Mouse (Mus musculus) ES-Bruce4 (cell line): ENCODE results near the gene Limd1. TPM values are rescaled to one million over a fixed set of nuclear protein-coding genes. Genes with fewer than 3 reads are reported as not detected.

Experiments used
- H3K27ac ChIP-seq: 2 replicates; pipeline ENCODE4 v1.5.1; 2012; ENCODE audit warnings: low read length, inconsistent platforms; ENCODE audit not compliant: insufficient read depth
- H3K27me3 ChIP-seq: 2 replicates; pipeline ENCODE4 v1.6.1; 2012; ENCODE audit warnings: mild to moderate bottlenecking, low read length, inconsistent platforms; ENCODE audit not compliant: control insufficient read depth, poor library complexity, insufficient read depth, severe bottlenecking
- H3K36me3 ChIP-seq: 2 replicates; pipeline ENCODE4 v1.6.1; 2012; ENCODE audit warnings: inconsistent platforms, mild to moderate bottlenecking, low read length, moderate library complexity; ENCODE audit not compliant: control insufficient read depth, poor library complexity, insufficient read depth, severe bottlenecking
- H3K4me1 ChIP-seq: one replicate; pipeline ENCODE4 v1.8.1; 2011; ENCODE audit warnings: low read length; ENCODE audit not compliant: control insufficient read depth, insufficient read depth
- H3K4me3 ChIP-seq: 2 replicates; pipeline ENCODE4 v1.5.1; 2011; ENCODE audit warnings: low read depth, mild to moderate bottlenecking, low read length
- H3K9ac ChIP-seq: 2 replicates; pipeline ENCODE4 v1.6.1; 2012; ENCODE audit warnings: low read depth, mild to moderate bottlenecking, inconsistent platforms; ENCODE audit not compliant: poor library complexity, severe bottlenecking
- H3K9me3 ChIP-seq: replicated peaks from 2 replicates; pipeline ENCODE4 v1.6.1; 2012; ENCODE audit warnings: mild to moderate bottlenecking, low read length, inconsistent platforms; ENCODE audit not compliant: control insufficient read depth, poor library complexity, insufficient read depth, severe bottlenecking
- CTCF ChIP-seq: IDR thresholded peaks from one replicate; pipeline ENCODE4 v1.8.1; 2011; ENCODE audit warnings: low read depth, low read length
- EP300 ChIP-seq: IDR thresholded peaks from 2 replicates; pipeline ENCODE4 v1.6.1; 2011; ENCODE audit warnings: low read depth, low read length; ENCODE audit not compliant: insufficient read depth
- POLR2A ChIP-seq: IDR thresholded peaks from one replicate; pipeline ENCODE4 v1.8.1; 2011; ENCODE audit warnings: low read length; ENCODE audit not compliant: insufficient read depth
- polyA plus RNA-seq: library from polyadenylated mRNA; stranded (reverse); fragments of >200 nt; gene quantifications from 2 replicates; pipeline ENCODE4 v1.2.4, GENCODE M21; 2011; ENCODE audit warnings: low read depth; ENCODE audit not compliant: missing spikeins, insufficient read depth, insufficient read length

Limd1 gene
- polyA plus RNA-seq, 1 experiment = 23.3 TPM

DNA sequence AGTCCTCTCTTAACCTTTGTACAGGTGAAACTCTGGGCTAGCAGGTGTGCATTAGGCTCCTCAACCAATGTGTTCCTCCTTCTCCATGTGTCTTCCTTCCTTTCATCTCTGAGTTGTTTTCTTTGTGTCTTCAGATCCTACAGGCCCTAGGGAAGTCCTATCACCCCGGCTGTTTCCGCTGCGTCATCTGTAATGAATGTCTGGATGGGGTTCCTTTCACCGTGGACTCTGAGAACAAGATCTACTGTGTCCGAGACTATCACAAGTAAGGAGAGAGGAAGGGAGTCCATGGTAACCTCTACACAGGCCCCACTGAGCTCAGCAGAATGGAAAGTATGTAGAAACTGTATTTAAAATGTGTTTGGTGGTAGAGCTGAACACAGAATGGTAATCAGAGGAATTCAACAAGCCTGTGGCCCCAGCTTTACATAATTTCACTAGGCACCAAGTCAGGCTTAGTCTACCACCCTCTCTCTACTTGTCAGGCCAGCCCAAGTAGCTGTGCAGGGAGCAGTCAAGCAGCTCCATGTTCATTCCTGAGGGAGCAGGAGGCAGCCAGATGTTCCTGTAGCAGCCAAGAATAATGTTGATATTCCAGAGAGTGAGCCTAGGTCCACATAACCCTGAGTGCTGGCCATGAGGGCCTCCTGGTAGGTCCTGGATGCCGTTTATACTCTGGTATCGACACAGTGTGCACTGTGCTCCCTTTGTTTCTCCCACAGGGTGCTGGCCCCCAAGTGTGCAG, 38.3 kb downstream of the Limd1 start:
- no peaks in the 10 kb centered on the region for H3K27me3 ChIP-seq
- no peak for TF ChIP-seq POLR2A
- TF ChIP-seq EP300 = no peak
- TF ChIP-seq CTCF = no peak
- H3K36me3 ChIP-seq = peaks cover 3% of the 10 kb centered on the region

GRCm38 (mm10) chr9:123518969-123519894, 40.7 kb downstream of the Limd1 start:
- no peaks in the 10 kb centered on the region for H3K4me1 ChIP-seq
- no peak overlapping the region for H3K4me3 ChIP-seq
- no peaks in the 10 kb centered on the region for H3K9me3 ChIP-seq
- peaks cover 3% of the 10 kb centered on the region for H3K36me3 ChIP-seq
- TF ChIP-seq EP300 (no peak), CTCF (no peak), POLR2A (no peak)
- H3K9ac ChIP-seq = no peak overlapping the region
- no peak overlapping the region for H3K27ac ChIP-seq
- H3K27me3 ChIP-seq = no peaks in the 10 kb centered on the region

More for the DNA sequence above, 38.3 kb downstream of the Limd1 start:
- no peaks in the 10 kb centered on the region for H3K4me1 ChIP-seq
- H3K4me3 ChIP-seq = no peak overlapping the region
- no peaks in the 10 kb centered on the region for H3K9me3 ChIP-seq
- H3K9ac ChIP-seq = no peak overlapping the region
- H3K27ac ChIP-seq = no peak overlapping the region

DNA sequence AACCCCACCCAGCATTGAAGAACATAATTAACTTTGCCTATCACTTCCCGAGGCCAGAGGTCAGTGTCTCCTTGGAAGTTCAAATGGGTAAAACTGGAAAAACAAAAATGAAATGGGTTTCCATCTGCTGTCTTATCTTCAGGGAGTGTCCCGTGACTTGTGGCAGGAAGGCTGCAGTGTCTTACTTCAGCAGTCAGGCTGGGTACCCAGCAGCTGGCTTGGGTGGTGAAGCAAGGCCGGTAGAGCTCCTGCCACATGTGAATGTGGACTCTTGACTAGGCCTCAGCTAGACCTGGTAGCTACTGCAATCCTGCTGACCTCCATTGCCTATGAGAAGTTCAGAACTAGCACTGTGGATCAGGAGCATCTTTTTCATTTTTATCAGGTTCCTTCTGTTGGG, 42.2 kb downstream of the Limd1 start:
- Histone ChIP-seq H3K4me3 (no peak overlapping the region), H3K9me3 (no peaks in the 10 kb centered on the region), H3K36me3 (peaks cover 3% of the 10 kb centered on the region), H3K27ac (no peak overlapping the region), H3K9ac (no peak overlapping the region), H3K27me3 (no peaks in the 10 kb centered on the region), H3K4me1 (no peaks in the 10 kb centered on the region)
- TF ChIP-seq CTCF = no peak
- no peak for TF ChIP-seq POLR2A
- TF ChIP-seq EP300 = no peak

GRCm38 (mm10) chr9:123523676-123524075, 45.2 kb downstream of the Limd1 start:
- Histone ChIP-seq H3K4me3 (no peak overlapping the region), H3K36me3 (no peaks in the 10 kb centered on the region), H3K9ac (no peak overlapping the region), H3K4me1 (no peaks in the 10 kb centered on the region), H3K27ac (no peak overlapping the region), H3K27me3 (no peaks in the 10 kb centered on the region), H3K9me3 (no peaks in the 10 kb centered on the region)
- no peak for TF ChIP-seq POLR2A
- no peak for TF ChIP-seq EP300
- peak; percentile 65 for TF ChIP-seq CTCF

DNA sequence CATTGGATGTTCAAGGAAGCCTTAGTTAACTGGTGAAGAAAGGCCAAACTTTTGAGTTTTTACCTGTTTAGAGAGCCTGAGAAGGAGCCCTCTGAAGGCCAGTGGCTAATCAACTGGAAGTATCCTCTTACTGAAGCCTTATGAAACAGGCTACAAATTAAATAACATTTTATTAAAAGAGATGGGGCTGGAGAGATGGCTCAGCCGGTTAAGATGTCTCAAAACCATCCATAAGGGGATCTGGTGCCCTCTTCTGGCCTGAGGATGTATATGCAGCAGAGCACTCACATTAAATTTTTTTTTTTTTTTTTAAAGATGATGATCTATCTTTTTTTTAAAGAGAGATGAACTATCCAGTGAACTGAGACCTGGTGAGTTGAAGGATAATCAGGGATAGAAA, 46.6 kb downstream of the Limd1 start:
- Histone ChIP-seq H3K27ac (no peak overlapping the region), H3K27me3 (no peaks in the 10 kb centered on the region), H3K36me3 (no peaks in the 10 kb centered on the region), H3K4me3 (no peak overlapping the region), H3K9ac (no peak overlapping the region), H3K4me1 (no peaks in the 10 kb centered on the region), H3K9me3 (no peaks in the 10 kb centered on the region)
- TF ChIP-seq EP300 (no peak), CTCF (no peak), POLR2A (no peak)
